In genomic region chr3:108013331-108013871, GRCm38 (mm10) we compare ENCODE assay signal across 9 mouse cellular contexts. TPM values are rescaled to one million over a fixed set of nuclear protein-coding genes. Genes with fewer than 3 reads are reported as not detected.
DNase-seq lines count a peak whose midpoint lies in the region; ATAC-seq and TF ChIP-seq lines count a peak whose summit lies in the region.
"Had no signal": no experiment of that assay in that cellular context is flagged by ENCODE, and none has a peak within 500 bp of the region (broad histone marks: within the 10 kb centered on the region; RNA-seq: fewer than 3 reads in every experiment).

No protein-coding gene starts in this region.

- H3ac ChIP-seq in myocyte (ENCODE audit: control insufficient read depth, insufficient read length), result no peak overlapping the region

- H3K4me2 ChIP-seq in intestine, embryonic 15.5 days (replicated peaks), result peak overlapping the region; percentile 21; the same call in 1 of the 2 replicates
- no peak overlapping the region for H3K4me2 ChIP-seq in intestine, embryonic 16.5 days (ENCODE audit: low read depth, low read length)
- peak overlapping the region; percentile 64 for H3K4me2 ChIP-seq in myocyte (ENCODE audit: low read depth)
- H3K4me2 ChIP-seq: limb, embryonic 13.5 days had no signal

- TF ChIP-seq POLR2A in heart, adult 2 months (IDR thresholded peaks at IDR 0.05; ENCODE audit: insufficient read depth, low read depth, low read length), result peak; percentile 47; the same call in 1 of the 2 replicates
- TF ChIP-seq POLR2A in myocyte (IDR thresholded peaks at IDR 0.05; ENCODE audit: insufficient read length, low read depth), result no peak

- TF ChIP-seq CTCF in heart, adult 2 months (IDR thresholded peaks at IDR 0.05), result no peak

- H3K4me1 ChIP-seq in intestine, embryonic 15.5 days (replicated peaks), result peaks cover 19% of the 10 kb centered on the region
- peaks cover 20% of the 10 kb centered on the region for H3K4me1 ChIP-seq in intestine, embryonic 16.5 days (ENCODE audit: control insufficient read depth, insufficient read depth, low read length)
- peaks cover 17% of the 10 kb centered on the region for H3K4me1 ChIP-seq in heart, adult 2 months (ENCODE audit: control insufficient read depth, insufficient read depth, low read length)

- no peaks in the 10 kb centered on the region for H3K36me3 ChIP-seq in intestine, embryonic 15.5 days
- H3K36me3 ChIP-seq in intestine, embryonic 16.5 days (ENCODE audit: control insufficient read depth, insufficient read depth, low read length), result no peaks in the 10 kb centered on the region
- H3K36me3 ChIP-seq in heart, adult 2 months (ENCODE audit: control insufficient read depth, insufficient read depth, low read length), result peaks cover 12% of the 10 kb centered on the region; the same call in 1 of the 2 replicates
- no peaks in the 10 kb centered on the region for H3K36me3 ChIP-seq in myocyte (ENCODE audit: control insufficient read depth, insufficient read depth)
- H3K36me3 ChIP-seq: limb, embryonic 13.5 days had no signal

- no peaks in the 10 kb centered on the region for H3K79me2 ChIP-seq in heart, adult 2 months (replicated peaks; ENCODE audit: control insufficient read depth, insufficient read depth, low read length)
- no peaks in the 10 kb centered on the region for H3K79me2 ChIP-seq in myocyte (ENCODE audit: control insufficient read depth, insufficient read depth)

- peak; percentile 45 for DNase-seq in adrenal gland, adult 18-20 months (ENCODE audit: low spot score in 2 of 2)
- peak; percentile 70 to 82 for DNase-seq in heart, adult 2 months
- peak; percentile 75 for DNase-seq in layer of hippocampus, adult 9-11 months

- ATAC-seq in intestine, embryonic 15.5 days, result no peak
- ATAC-seq in intestine, embryonic 16.5 days, result no peak
- ATAC-seq in erythroid progenitor cell, adult 5-6 weeks (replicated peaks; ENCODE audit: low FRiP score, poor library complexity, severe bottlenecking), result no peak
- ATAC-seq in megakaryocyte, adult 5-6 weeks (ENCODE audit: poor library complexity, severe bottlenecking), result no peak

- TF ChIP-seq EP300 in heart, adult 2 months (IDR thresholded peaks at IDR 0.05; ENCODE audit: insufficient read depth, low read depth, low read length), result no peak

- WGBS in intestine, embryonic 15.5 days, result 75% methylated on average over 4 of the region's 4 CpGs
- WGBS in intestine, embryonic 16.5 days, result 66% methylated on average over 4 of the region's 4 CpGs
- WGBS in heart, adult 2 months, result 37% methylated on average over 4 of the region's 4 CpGs

- H3K27me3 ChIP-seq in intestine, embryonic 15.5 days (replicated peaks), result no peaks in the 10 kb centered on the region
- H3K27me3 ChIP-seq in intestine, embryonic 16.5 days (replicated peaks; ENCODE audit: control insufficient read depth, insufficient read depth, low read length), result no peaks in the 10 kb centered on the region
- H3K27me3 ChIP-seq in heart, adult 2 months (ENCODE audit: control insufficient read depth, insufficient read depth, low read length), result no peaks in the 10 kb centered on the region
- no peaks in the 10 kb centered on the region for H3K27me3 ChIP-seq in myocyte (ENCODE audit: control insufficient read depth, insufficient read depth, insufficient read length)
- H3K27me3 ChIP-seq: limb, embryonic 13.5 days had no signal

- no peak overlapping the region for H3K27ac ChIP-seq in intestine, embryonic 15.5 days
- no peak overlapping the region for H3K27ac ChIP-seq in intestine, embryonic 16.5 days (ENCODE audit: low read length)
- H3K27ac ChIP-seq in heart, adult 2 months, result peak overlapping the region; percentile 81
- H3K27ac ChIP-seq: limb, embryonic 13.5 days had no signal

- intact Hi-C loops in heart, adult 2 months (cut with DNase I), result loop anchor here (10.0 kb wide), 1 partner anchor 249 kb away; the partner anchor contains the start of gene Csf1

- no peak overlapping the region for H3K9ac ChIP-seq in intestine, embryonic 15.5 days
- no peak overlapping the region for H3K9ac ChIP-seq in intestine, embryonic 16.5 days (ENCODE audit: low read depth, low read length)
- H3K9ac ChIP-seq in heart, adult 2 months (ENCODE audit: low read depth, low read length), result peak overlapping the region; percentile 43; the same call in 1 of the 2 replicates
- H3K9ac ChIP-seq: limb, embryonic 13.5 days had no signal

- no peaks in the 10 kb centered on the region for H3K9me3 ChIP-seq in intestine, embryonic 15.5 days
- no peaks in the 10 kb centered on the region for H3K9me3 ChIP-seq in intestine, embryonic 16.5 days (ENCODE audit: control insufficient read depth, low read length)
- H3K9me3 ChIP-seq: limb, embryonic 13.5 days had no signal

- no peak overlapping the region for H3K4me3 ChIP-seq in intestine, embryonic 15.5 days (replicated peaks)
- H3K4me3 ChIP-seq in intestine, embryonic 16.5 days (ENCODE audit: low read length), result no peak overlapping the region
- peak overlapping the region; percentile 23; the same call in 1 of the 2 replicates for H3K4me3 ChIP-seq in heart, adult 2 months
- H3K4me3 ChIP-seq in myocyte, result no peak overlapping the region
- H3K4me3 ChIP-seq: limb, embryonic 13.5 days had no signal

TF ChIP-seq in myocyte, 11 proteins besides CTCF, POLR2A, EP300 and RAD21:
- no peak for TF ChIP-seq CEBPB (IDR thresholded peaks at IDR 0.05; ENCODE audit: insufficient read depth, poor library complexity, severe bottlenecking)
- TF ChIP-seq TCF12 (IDR thresholded peaks at IDR 0.05; ENCODE audit: insufficient read depth, poor library complexity, severe bottlenecking), result no peak

RNA-seq across cellular contexts. Expression of gene Gstm1, which starts 4.4 kb away (rescaled TPM):
- 335 and 425 TPM in 2 replicates for polyA plus RNA-seq in intestine, embryonic 15.5 days (2015; fragmentation: Nextera tagmentation; extraction: Ambion mirVana)
- polyA plus RNA-seq in intestine, embryonic 16.5 days (2015; fragmentation: Nextera tagmentation; extraction: Ambion mirVana), result 327 and 376 TPM in 2 replicates
- total RNA-seq in adrenal gland, adult 18-20 months (2021), result 100 to 1,000 TPM; 423 to 620 TPM
- 100 to 1,000 TPM; 334 to 410 TPM for total RNA-seq in heart, adult 2 months (2021)
- polyA plus RNA-seq in heart, adult 2 months (2012; rRNA removed), result 602 and 658 TPM in 2 replicates
- polyA plus RNA-seq in myocyte (2012; fragmentation: generic; extraction: Trizol), result 42.0 TPM
- total RNA-seq in erythroid progenitor cell, adult 5-6 weeks (2015; ENCODE audit: low replicate concordance), result 114 and 170 TPM in 2 replicates
- total RNA-seq in erythroid progenitor cell, adult 5-6 weeks (2017; ENCODE audit: low replicate concordance), result 29.0 and 44.4 TPM in 2 replicates
- total RNA-seq in megakaryocyte, adult 5-6 weeks (2015), result 320 and 346 TPM in 2 replicates
- total RNA-seq in megakaryocyte, adult 5-6 weeks (2017), result 156 and 179 TPM in 2 replicates

RNA-seq across cellular contexts. Expression of gene Gstm2, which starts 27.1 kb away (rescaled TPM):
- polyA plus RNA-seq in intestine, embryonic 15.5 days (2015; fragmentation: Nextera tagmentation; extraction: Ambion mirVana), result 184 and 198 TPM in 2 replicates
- polyA plus RNA-seq in intestine, embryonic 16.5 days (2015; fragmentation: Nextera tagmentation; extraction: Ambion mirVana), result 207 and 212 TPM in 2 replicates
- total RNA-seq in adrenal gland, adult 18-20 months (2021), result 100 to 1,000 TPM; 211 to 280 TPM
- total RNA-seq in heart, adult 2 months (2021), result 100 to 1,000 TPM; 214 to 222 TPM
- polyA plus RNA-seq in heart, adult 2 months (2012; rRNA removed), result 169 and 280 TPM in 2 replicates
- 17.1 TPM for polyA plus RNA-seq in myocyte (2012; fragmentation: generic; extraction: Trizol)
- total RNA-seq in erythroid progenitor cell, adult 5-6 weeks (2015; ENCODE audit: low replicate concordance), result not detected in 2 replicates
- not detected in 2 replicates for total RNA-seq in erythroid progenitor cell, adult 5-6 weeks (2017; ENCODE audit: low replicate concordance)
- 0.62 TPM in 1 of 2 replicates, not detected in the other for total RNA-seq in megakaryocyte, adult 5-6 weeks (2015)
- total RNA-seq in megakaryocyte, adult 5-6 weeks (2017), result 0.44 TPM in 1 of 2 replicates, not detected in the other

RNA-seq across cellular contexts. Expression of gene Gstm4, which starts 31.3 kb away (rescaled TPM):
- polyA plus RNA-seq in intestine, embryonic 15.5 days (2015; fragmentation: Nextera tagmentation; extraction: Ambion mirVana), result 33.0 and 33.9 TPM in 2 replicates
- polyA plus RNA-seq in intestine, embryonic 16.5 days (2015; fragmentation: Nextera tagmentation; extraction: Ambion mirVana), result 47.9 and 49.2 TPM in 2 replicates
- 10 to 100 TPM; 19.6 to 20.3 TPM for total RNA-seq in adrenal gland, adult 18-20 months (2021)
- total RNA-seq in heart, adult 2 months (2021), result 10 to 100 TPM; 11.7 to 11.9 TPM
- 17.1 and 24.6 TPM in 2 replicates for polyA plus RNA-seq in heart, adult 2 months (2012; rRNA removed)
- 0.52 TPM for polyA plus RNA-seq in myocyte (2012; fragmentation: generic; extraction: Trizol)
- total RNA-seq in erythroid progenitor cell, adult 5-6 weeks (2015; ENCODE audit: low replicate concordance), result 2.5 and 4.2 TPM in 2 replicates
- 0.90 and 1.4 TPM in 2 replicates for total RNA-seq in erythroid progenitor cell, adult 5-6 weeks (2017; ENCODE audit: low replicate concordance)
- total RNA-seq in megakaryocyte, adult 5-6 weeks (2015), result 8.0 and 10.1 TPM in 2 replicates
- 6.5 and 12.1 TPM in 2 replicates for total RNA-seq in megakaryocyte, adult 5-6 weeks (2017)

RNA-seq across cellular contexts. Expression of gene Gstm3, which starts 44.3 kb away (rescaled TPM):
- polyA plus RNA-seq in intestine, embryonic 15.5 days (2015; fragmentation: Nextera tagmentation; extraction: Ambion mirVana), result 153 and 154 TPM in 2 replicates
- polyA plus RNA-seq in intestine, embryonic 16.5 days (2015; fragmentation: Nextera tagmentation; extraction: Ambion mirVana), result 160 and 183 TPM in 2 replicates
- total RNA-seq in adrenal gland, adult 18-20 months (2021), result under 1 TPM in 1 of 2 experiments, not detected in 1; 0.33 TPM
- total RNA-seq in heart, adult 2 months (2021), result not detected
- polyA plus RNA-seq in heart, adult 2 months (2012; rRNA removed), result 0.08 TPM in 1 of 2 replicates, not detected in the other
- polyA plus RNA-seq in myocyte (2012; fragmentation: generic; extraction: Trizol), result not detected
- total RNA-seq in erythroid progenitor cell, adult 5-6 weeks (2015; ENCODE audit: low replicate concordance), result not detected in 2 replicates
- total RNA-seq in erythroid progenitor cell, adult 5-6 weeks (2017; ENCODE audit: low replicate concordance), result not detected in 2 replicates
- total RNA-seq in megakaryocyte, adult 5-6 weeks (2015), result not detected in 2 replicates
- not detected in 2 replicates for total RNA-seq in megakaryocyte, adult 5-6 weeks (2017)
- polyA plus RNA-seq: limb, embryonic 13.5 days had no signal

Comparison
In these comparisons a context has a peak if more than half of its experiments do, and no peak if none do; other contexts are left out.
1. RNA of gene Gstm2, which starts 27.1 kb away (total RNA-seq): 211 to 280 TPM in adrenal gland, adult 18-20 months and 214 to 222 TPM in heart, adult 2 months; 0.44 to 0.62 TPM in megakaryocyte, adult 5-6 weeks and not detected in erythroid progenitor cell, adult 5-6 weeks; every median in the first group is over 100 times any median in the second.
2. Peak in every context shown above with its lines, with median percentiles within 50 percentile points of each other: DNase-seq.